Mouse (Mus musculus): ENCODE measurements around the gene Usp3. TPM values are rescaled to one million over a fixed set of nuclear protein-coding genes. Genes with fewer than 3 reads are reported as not detected.

Gene Usp3
- 48.6 and 51.1 TPM in 2 replicates for polyA plus RNA-seq (2012; rRNA removed)

DNA sequence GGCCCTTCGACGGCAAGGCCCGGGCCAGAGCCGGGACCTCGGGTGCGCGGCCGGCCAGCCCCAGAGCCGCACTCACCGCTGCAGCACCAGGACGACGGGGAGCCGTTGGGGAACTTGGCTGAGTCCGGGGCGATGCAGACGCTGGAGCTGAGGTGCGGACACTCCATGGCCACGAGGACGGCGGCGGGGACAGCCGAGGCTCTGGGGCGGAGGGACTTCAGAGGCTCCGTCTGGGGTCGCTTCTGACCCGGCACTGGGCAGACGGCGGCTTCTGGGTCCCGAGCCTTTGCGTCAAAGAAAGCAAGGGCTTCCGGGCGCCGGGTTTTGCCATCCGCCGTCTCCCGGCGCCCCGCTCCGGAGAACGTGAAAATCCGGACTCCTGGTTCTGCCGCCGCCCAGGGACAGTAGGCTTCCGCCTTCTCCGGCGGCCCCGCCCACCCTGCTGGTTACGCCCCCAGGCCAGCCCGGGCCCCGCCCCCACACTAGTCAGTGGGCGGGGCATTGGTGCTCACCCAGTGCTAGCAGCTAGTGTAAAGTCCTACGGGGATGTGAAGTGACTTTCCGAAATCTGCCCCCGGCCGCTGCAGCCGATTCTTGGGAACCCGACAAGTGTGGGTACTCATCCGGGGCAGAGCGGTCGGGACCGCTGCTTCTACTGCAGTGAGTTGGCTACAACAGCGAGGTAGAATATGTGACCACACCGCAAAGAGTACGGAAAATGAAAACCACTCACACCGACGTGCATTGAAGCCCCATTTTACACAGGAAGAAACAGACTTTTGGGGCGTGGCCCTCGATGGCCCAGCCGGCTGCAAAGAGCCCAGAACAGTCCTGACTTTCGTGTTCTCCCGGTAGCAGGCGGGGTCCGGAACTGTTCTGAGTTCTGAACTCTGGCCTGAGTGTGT is at the start of gene Usp3:
Usp3 (minus strand) TSS at position 435 of the 905 bp plus-strand sequence.

DNA sequence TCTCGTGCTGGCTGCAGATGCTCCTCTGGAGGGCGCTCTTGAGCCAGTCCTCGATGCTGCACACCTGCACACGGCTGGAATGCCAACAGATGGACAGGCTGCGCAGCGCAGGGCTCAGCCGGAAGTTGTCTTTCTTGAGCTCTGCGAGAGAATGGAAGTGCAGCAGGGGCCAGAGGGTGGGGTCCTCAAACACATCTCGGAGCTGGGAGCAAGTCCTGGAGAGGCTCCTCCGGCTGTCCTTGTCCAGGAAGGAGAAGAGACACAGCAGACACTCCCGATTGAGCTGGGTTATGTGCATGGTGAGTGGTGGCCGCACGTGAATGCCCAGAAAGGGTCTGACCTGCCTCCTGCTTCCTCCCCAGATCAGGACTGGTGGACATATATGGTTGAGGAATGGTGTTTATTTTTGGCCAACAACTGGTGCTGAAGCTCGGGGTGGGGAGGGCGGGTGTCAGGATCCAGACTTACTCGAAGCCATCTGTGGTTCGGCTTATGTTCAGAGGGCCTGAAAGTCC is 78.6 kb downstream of the Usp3 start, which contains the start of gene Fbxl22:
Fbxl22 (minus strand) TSS at position 338 of the 515 bp plus-strand sequence.

Other genes starting within 250 kb of the Usp3 start
- gene Herc1, start 242.7 kb downstream of the Usp3 start, polyA plus RNA-seq (2012; rRNA removed): 61.6 and 63.6 TPM in 2 replicates
- 0.51 and 0.83 TPM in 2 replicates for gene Fbxl22, start 78.5 kb downstream of the Usp3 start, polyA plus RNA-seq (2012; rRNA removed)
- 2.9 and 6.0 TPM in 2 replicates for gene Car12, start 120.5 kb upstream of the Usp3 start, polyA plus RNA-seq (2012; rRNA removed)
- gene Aph1b, start 202.3 kb upstream of the Usp3 start, polyA plus RNA-seq (2012; rRNA removed): 21.4 and 21.6 TPM in 2 replicates
- 0.43 TPM in 2 replicates for gene Gm10647, start 203.9 kb upstream of the Usp3 start, polyA plus RNA-seq (2012; rRNA removed)
- 1.9 and 2.5 TPM in 2 replicates for gene Aph1c, start 241.6 kb upstream of the Usp3 start, polyA plus RNA-seq (2012; rRNA removed)

All from central nervous system, embryonic 18 days (tissue).